Comparison of ENCODE assay signal across 20 mouse cellular contexts in the genomic region with DNA sequence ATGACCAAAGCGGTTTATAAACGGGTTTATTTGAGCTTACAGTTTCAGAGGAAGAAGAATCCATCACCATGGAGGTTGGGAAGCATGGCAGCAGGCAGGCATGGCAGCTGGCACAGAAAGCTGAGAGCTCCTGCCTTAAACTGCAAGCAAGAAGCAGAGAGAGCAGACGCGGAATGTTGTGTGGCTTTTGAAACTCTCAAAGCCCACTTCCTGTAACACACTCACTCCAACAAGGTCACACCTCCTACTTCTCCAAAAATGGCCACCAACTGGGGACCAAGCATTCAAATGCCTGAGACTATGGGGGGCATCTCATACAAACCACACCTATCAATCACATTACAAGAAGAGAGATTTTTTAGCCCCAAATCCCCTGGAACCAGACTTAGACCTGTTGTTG. TPM values are rescaled to one million over a fixed set of nuclear protein-coding genes. Genes with fewer than 3 reads are reported as not detected.
A peak's percentile ranks its signal among the peaks of the same experiment; 100 is the strongest.
DNase-seq lines count a peak whose midpoint lies in the region; TF ChIP-seq lines count a peak whose summit lies in the region.
"Had no signal": no experiment of that assay in that cellular context is flagged by ENCODE, and none has a peak within 500 bp of the region (broad histone marks: within the 10 kb centered on the region; RNA-seq: fewer than 3 reads in every experiment).

No protein-coding gene starts in this region.

- H3K36me3 ChIP-seq in ES-Bruce4 (ENCODE audit: control insufficient read depth, insufficient read depth, low read length, poor library complexity, severe bottlenecking): no peaks in the 10 kb centered on the region; the same call in 1 of the 2 replicates
- H3K36me3 ChIP-seq in splenic B cell, adult 2 months (ENCODE audit: control insufficient read depth, insufficient read depth, low read length, poor library complexity, severe bottlenecking): no peaks in the 10 kb centered on the region
- H3K36me3 ChIP-seq: forebrain, embryonic 12.5 days; heart, embryonic 13.5 days; liver, embryonic 13.5 days had no signal

- no peak overlapping the region for H3K9ac ChIP-seq in ES-Bruce4 (ENCODE audit: low read depth, poor library complexity, severe bottlenecking)
- H3K9ac ChIP-seq: forebrain, embryonic 12.5 days; heart, embryonic 13.5 days; limb, embryonic 12.5 days; liver, embryonic 13.5 days had no signal

- H3K4me3 ChIP-seq in ES-Bruce4 (ENCODE audit: low read depth, low read length): no peak overlapping the region
- H3K4me3 ChIP-seq in bone marrow macrophage, adult 2 months (ENCODE audit: insufficient read depth, low read length): no peak overlapping the region
- H3K4me3 ChIP-seq: forebrain, embryonic 12.5 days; heart, embryonic 13.5 days; limb, embryonic 12.5 days; liver, embryonic 13.5 days had no signal

- no peaks in the 10 kb centered on the region for H3K27me3 ChIP-seq in ES-Bruce4 (ENCODE audit: control insufficient read depth, insufficient read depth, low read length, poor library complexity, severe bottlenecking)
- no peaks in the 10 kb centered on the region for H3K27me3 ChIP-seq in splenic B cell, adult 2 months (ENCODE audit: control insufficient read depth, insufficient read depth, low read length, poor library complexity, severe bottlenecking)
- H3K27me3 ChIP-seq: forebrain, embryonic 12.5 days; heart, embryonic 13.5 days; limb, embryonic 12.5 days; liver, embryonic 13.5 days; Patski had no signal

- TF ChIP-seq CTCF in ES-Bruce4 (IDR thresholded peaks at IDR 0.05; ENCODE audit: low read depth, low read length): no peak
- no peak for TF ChIP-seq CTCF in bone marrow macrophage, adult 2 months (IDR thresholded peaks at IDR 0.05; ENCODE audit: low read depth, low read length)

- DNase-seq in lung, postnatal 36 days: peak; percentile 21
- DNase-seq in lung, postnatal 14 days: no peak
- peak; percentile 57 for DNase-seq in splenic B cell, adult 2 months (ENCODE audit: low read depth, low spot score)
- no peak for DNase-seq in layer of hippocampus, postnatal 10 days (ENCODE audit: low spot score in 2 of 2)
- no peak for DNase-seq in gastrocnemius, postnatal 25 days
- DNase-seq: cerebellum, adult 11 months; cerebellum, postnatal 25 days; heart, postnatal 4 days; kidney, adult 18-20 months; kidney, postnatal 36 days; layer of hippocampus, adult 9-11 months; liver, embryonic 13.5 days; thymus, postnatal 36 days had no signal

- H3K27ac ChIP-seq in ES-Bruce4 (ENCODE audit: insufficient read depth, low read length): peak overlapping the region; percentile 80
- H3K27ac ChIP-seq in bone marrow macrophage, adult 2 months (ENCODE audit: insufficient read depth, low read depth, low read length): peak overlapping the region; percentile 20; the same call in 1 of the 2 replicates
- H3K27ac ChIP-seq: forebrain, embryonic 12.5 days; heart, embryonic 13.5 days; hindbrain, postnatal 0 days; limb, embryonic 12.5 days; liver, embryonic 13.5 days had no signal

- no peaks in the 10 kb centered on the region for H3K4me1 ChIP-seq in ES-Bruce4 (ENCODE audit: control insufficient read depth, insufficient read depth, low read length)
- H3K4me1 ChIP-seq in bone marrow macrophage, adult 2 months (ENCODE audit: control insufficient read depth, insufficient read depth, low read length): peaks cover 17% of the 10 kb centered on the region

- no peak for TF ChIP-seq EP300 in ES-Bruce4 (IDR thresholded peaks at IDR 0.05; ENCODE audit: insufficient read depth, low read depth, low read length)

- no peak for TF ChIP-seq POLR2A in ES-Bruce4 (IDR thresholded peaks at IDR 0.05; ENCODE audit: insufficient read depth, low read length)
- no peak for TF ChIP-seq POLR2A in bone marrow macrophage, adult 2 months (IDR thresholded peaks at IDR 0.05; ENCODE audit: borderline replicate concordance, low read depth, low read length)

- H3K9me3 ChIP-seq in ES-Bruce4 (replicated peaks; ENCODE audit: control insufficient read depth, insufficient read depth, low read length, poor library complexity, severe bottlenecking): peaks cover 28% of the 10 kb centered on the region
- H3K9me3 ChIP-seq: forebrain, embryonic 12.5 days; heart, embryonic 13.5 days; limb, embryonic 12.5 days; liver, embryonic 13.5 days had no signal

RNA-seq across cellular contexts. Expression of a gene that starts 2.7 kb away (rescaled TPM):
- 179 and 196 TPM in 2 replicates for polyA plus RNA-seq in ES-Bruce4 (2011; ENCODE audit: insufficient read depth, insufficient read length, low read depth, missing spikeins)
- polyA plus RNA-seq in bone marrow macrophage, adult 2 months (2012; ENCODE audit: insufficient read depth, insufficient read length, missing spikeins): 73.7 and 78.8 TPM in 2 replicates
- 10 to 100 TPM; 59.4 to 68.6 TPM for total RNA-seq in layer of hippocampus, postnatal 10 days (2021)
- total RNA-seq in gastrocnemius, postnatal 25 days (2021): 10 to 100 TPM; 10.9 to 12.2 TPM

Comparison
In these comparisons a context has a peak if more than half of its experiments do, and no peak if none do; other contexts are left out.
1. DNase-seq: peak in lung, postnatal 36 days (single experiment) and splenic B cell, adult 2 months (single experiment); none in lung, postnatal 14 days (single experiment), layer of hippocampus, postnatal 10 days (0 of 2) and gastrocnemius, postnatal 25 days (single experiment).
2. RNA of a gene that starts 2.7 kb away (total RNA-seq): 59.4 to 68.6 TPM in layer of hippocampus, postnatal 10 days; 10.9 to 12.2 TPM in gastrocnemius, postnatal 25 days; every median in the first group is over 4 times any median in the second.